25 mouse cellular contexts compared by ENCODE assay signal in genomic region chr9:96472356-96472755, GRCm38 (mm10). TPM values are rescaled to one million over a fixed set of nuclear protein-coding genes. Genes with fewer than 3 reads are reported as not detected.
A peak's percentile ranks its signal among the peaks of the same experiment; 100 is the strongest.
DNase-seq lines count a peak whose midpoint lies in the region; ATAC-seq and TF ChIP-seq lines count a peak whose summit lies in the region.
"Had no signal": no experiment of that assay in that cellular context is flagged by ENCODE, and none has a peak within 500 bp of the region (broad histone marks: within the 10 kb centered on the region; RNA-seq: fewer than 3 reads in every experiment).

No protein-coding gene starts in this region.

- 0 out of 2 replicates have a peak overlapping the region, but pooled peaks have one; percentile 1 for H3K27ac ChIP-seq in left cerebral cortex, adult 2 months
- H3K27ac ChIP-seq in embryonic facial prominence, embryonic 10.5 days (replicated peaks): no peak overlapping the region
- no peak overlapping the region for H3K27ac ChIP-seq in embryonic facial prominence, embryonic 14.5 days (replicated peaks; ENCODE audit: low read depth, low read length)
- H3K27ac ChIP-seq: forebrain, embryonic 12.5 days; hindbrain, embryonic 10.5 days; hindbrain, embryonic 14.5 days; intestine, embryonic 15.5 days had no signal

- H3K9ac ChIP-seq in embryonic facial prominence, embryonic 14.5 days (ENCODE audit: low read depth, low read length): no peak overlapping the region; the same call in 1 of the 2 replicates
- H3K9ac ChIP-seq: forebrain, embryonic 12.5 days; forebrain, postnatal 0 days; heart, embryonic 12.5 days; hindbrain, embryonic 14.5 days; intestine, embryonic 15.5 days had no signal

- 56% methylated on average over 3 of the region's 3 CpGs for WGBS in embryonic facial prominence, embryonic 10.5 days
- 46% methylated on average over 3 of the region's 3 CpGs for WGBS in embryonic facial prominence, embryonic 14.5 days

- H3K4me2 ChIP-seq in embryonic facial prominence, embryonic 14.5 days (ENCODE audit: low read depth, low read length): no peak overlapping the region
- H3K4me2 ChIP-seq: forebrain, embryonic 12.5 days; heart, embryonic 12.5 days; hindbrain, embryonic 14.5 days; intestine, embryonic 15.5 days had no signal

- ATAC-seq in embryonic facial prominence, embryonic 14.5 days (ENCODE audit: low read depth): peak; percentile 51; the same call in 1 of the 2 replicates
- ATAC-seq: CD4-positive, CD25-positive, alpha-beta regulatory T cell, adult 4 months; forebrain, postnatal 0 days; intestine, embryonic 15.5 days had no signal

- no peak for TF ChIP-seq CTCF in left cerebral cortex, adult 2 months (IDR thresholded peaks at IDR 0.05)

- peaks cover 15% of the 10 kb centered on the region for H3K4me1 ChIP-seq in embryonic facial prominence, embryonic 10.5 days
- H3K4me1 ChIP-seq in embryonic facial prominence, embryonic 14.5 days (ENCODE audit: control insufficient read depth, insufficient read depth, low read length): peaks cover 7% of the 10 kb centered on the region

- no peak for DNase-seq in left cerebral cortex, adult 2 months (ENCODE audit: extremely low spot score in 1 of 2, low spot score in 2 of 2)
- DNase-seq in left cerebral cortex, adult 11 months (ENCODE audit: low spot score): no peak
- peak; percentile 17 for DNase-seq in embryonic facial prominence, embryonic 10.5 days (ENCODE audit: low spot score)
- DNase-seq in embryonic facial prominence, embryonic 14.5 days (ENCODE audit: low spot score): peak; percentile 49
- no peak for DNase-seq in yolk sac, embryonic 10.5 days (ENCODE audit: low spot score)
- no peak for DNase-seq in lung, postnatal 10 days
- DNase-seq: adrenal gland, postnatal 10 days; B cell, adult 2 months; cerebellum, adult 11 months; cerebellum, adult 8-10 months; cerebellum, postnatal 25 days; forebrain, postnatal 0 days; gastrocnemius, postnatal 14 days had no signal

- H3K36me3 ChIP-seq in embryonic facial prominence, embryonic 10.5 days (replicated peaks): peaks cover 74% of the 10 kb centered on the region
- H3K36me3 ChIP-seq in embryonic facial prominence, embryonic 14.5 days (ENCODE audit: control insufficient read depth, insufficient read depth, low read length): peaks cover 41% of the 10 kb centered on the region

- H3K4me3 ChIP-seq in left cerebral cortex, adult 2 months: no peak overlapping the region
- no peak overlapping the region for H3K4me3 ChIP-seq in embryonic facial prominence, embryonic 10.5 days
- no peak overlapping the region for H3K4me3 ChIP-seq in embryonic facial prominence, embryonic 14.5 days (ENCODE audit: low read depth, low read length)
- H3K4me3 ChIP-seq: forebrain, embryonic 12.5 days; heart, embryonic 12.5 days; hindbrain, embryonic 10.5 days; intestine, embryonic 15.5 days had no signal

- H3K27me3 ChIP-seq in embryonic facial prominence, embryonic 10.5 days (replicated peaks; ENCODE audit: low read depth, poor library complexity, severe bottlenecking): no peaks in the 10 kb centered on the region
- no peaks in the 10 kb centered on the region for H3K27me3 ChIP-seq in embryonic facial prominence, embryonic 14.5 days (replicated peaks; ENCODE audit: control insufficient read depth, insufficient read depth, low read length)
- H3K27me3 ChIP-seq: forebrain, embryonic 12.5 days; heart, embryonic 12.5 days; intestine, embryonic 15.5 days had no signal

- intact Hi-C loops in left cerebral cortex, adult 2 months (cut with DNase I): no loop called here

- H3K9me3 ChIP-seq in embryonic facial prominence, embryonic 10.5 days: no peaks in the 10 kb centered on the region
- H3K9me3 ChIP-seq in embryonic facial prominence, embryonic 14.5 days (ENCODE audit: control insufficient read depth, low read length): no peaks in the 10 kb centered on the region
- H3K9me3 ChIP-seq: forebrain, embryonic 12.5 days; G1E; heart, embryonic 12.5 days; hindbrain, embryonic 10.5 days; intestine, embryonic 15.5 days had no signal

RNA-seq across cellular contexts. Expression of gene Rnf7, which starts 6.1 kb away (rescaled TPM):
- total RNA-seq in left cerebral cortex, adult 2 months (2021): 10 to 100 TPM; 59.5 to 67.7 TPM
- 264 and 272 TPM in 2 replicates for polyA plus RNA-seq in embryonic facial prominence, embryonic 10.5 days (2016; fragmentation: Nextera tagmentation; extraction: Ambion mirVana)
- 273 and 278 TPM in 2 replicates for polyA plus RNA-seq in embryonic facial prominence, embryonic 14.5 days (2014; fragmentation: Nextera tagmentation; extraction: Ambion mirVana)

RNA-seq across cellular contexts. Expression of gene Gm28729, which starts 52.7 kb away (rescaled TPM):
- not detected for total RNA-seq in left cerebral cortex, adult 2 months (2021)
- not detected in 2 replicates for polyA plus RNA-seq in embryonic facial prominence, embryonic 10.5 days (2016; fragmentation: Nextera tagmentation; extraction: Ambion mirVana)
- polyA plus RNA-seq in embryonic facial prominence, embryonic 14.5 days (2014; fragmentation: Nextera tagmentation; extraction: Ambion mirVana): 0.13 and 0.64 TPM in 2 replicates
- total RNA-seq: adrenal gland, postnatal 4 days; gastrocnemius, adult 18-20 months; heart, adult 8-10 months; heart, postnatal 25 days had no signal
- polyA plus RNA-seq: CD4-positive, CD25-positive, alpha-beta regulatory T cell, adult 4 months; G1E; heart, embryonic 12.5 days; heart, embryonic 16.5 days; intestine, embryonic 15.5 days had no signal

Comparison
In these comparisons a context has a peak if more than half of its experiments do, and no peak if none do; other contexts are left out.
1. DNase-seq: peak in embryonic facial prominence, embryonic 10.5 days (single experiment) and embryonic facial prominence, embryonic 14.5 days (single experiment); none in left cerebral cortex, adult 2 months (0 of 2), left cerebral cortex, adult 11 months (single experiment), yolk sac, embryonic 10.5 days (single experiment) and lung, postnatal 10 days (single experiment).